Mouse (Mus musculus) right cerebral cortex, postnatal 14 days (tissue): Measurements from ENCODE around the gene Slc46a1.

Source experiments
- DNase-seq: peaks from one replicate; pipeline ENCODE4 v3.0.0; 2022

The Slc46a1 gene

DNA sequence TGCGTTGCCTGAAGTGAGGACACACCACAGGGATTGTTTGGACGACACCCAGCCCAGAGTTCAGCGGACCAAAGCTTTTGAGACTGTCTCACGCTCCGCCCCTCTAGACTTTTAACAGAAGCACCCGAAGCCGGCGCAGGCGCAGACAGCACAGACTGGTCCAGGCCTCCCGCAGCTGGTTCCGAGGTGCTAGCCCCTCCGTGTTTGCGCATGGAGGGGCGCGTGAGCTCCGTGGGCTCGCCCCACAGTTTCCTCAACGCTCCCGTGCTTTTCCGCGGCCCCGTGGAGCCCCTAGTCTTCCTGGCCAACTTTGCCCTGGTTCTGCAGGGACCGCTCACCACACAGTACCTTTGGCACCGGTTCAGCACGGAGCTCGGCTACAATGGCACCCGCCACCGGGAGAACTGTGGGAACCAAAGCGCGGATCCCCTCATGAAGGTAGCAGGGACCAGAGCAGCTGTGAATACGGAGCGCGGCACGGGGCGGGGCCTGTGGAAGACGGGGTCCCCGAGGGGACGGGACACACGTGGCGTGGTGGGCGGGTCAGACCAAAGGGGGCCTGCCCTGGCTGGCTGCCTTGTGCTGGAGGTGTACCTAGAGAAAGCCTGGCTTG lies at the start of gene Slc46a1:
Gene Slc46a1, plus strand, starts transcription at position 130 of the 613 bp plus-strand sequence.
- DNase-seq: peak; percentile 82

DNA sequence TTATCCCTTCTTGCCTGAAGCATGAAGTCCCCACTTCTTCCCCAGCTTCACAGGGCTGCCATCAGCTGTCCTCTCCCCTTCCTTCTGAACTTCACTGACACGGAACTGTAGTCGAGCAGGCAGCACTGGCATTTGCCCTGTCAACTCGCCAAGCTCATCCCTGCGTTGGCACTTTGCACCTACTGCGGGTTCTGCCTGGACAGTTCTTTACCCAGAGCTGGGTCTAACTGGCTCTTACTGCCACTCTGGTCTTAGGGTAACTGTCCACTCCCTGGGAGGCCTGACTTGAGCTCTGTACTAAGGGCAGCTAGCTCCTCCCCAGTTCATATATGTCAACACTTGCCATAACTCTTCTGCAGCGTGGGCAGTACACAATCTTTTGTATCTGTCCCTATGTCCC lies 48.6 kb upstream of the Slc46a1 start:
- no peak for DNase-seq

DNA sequence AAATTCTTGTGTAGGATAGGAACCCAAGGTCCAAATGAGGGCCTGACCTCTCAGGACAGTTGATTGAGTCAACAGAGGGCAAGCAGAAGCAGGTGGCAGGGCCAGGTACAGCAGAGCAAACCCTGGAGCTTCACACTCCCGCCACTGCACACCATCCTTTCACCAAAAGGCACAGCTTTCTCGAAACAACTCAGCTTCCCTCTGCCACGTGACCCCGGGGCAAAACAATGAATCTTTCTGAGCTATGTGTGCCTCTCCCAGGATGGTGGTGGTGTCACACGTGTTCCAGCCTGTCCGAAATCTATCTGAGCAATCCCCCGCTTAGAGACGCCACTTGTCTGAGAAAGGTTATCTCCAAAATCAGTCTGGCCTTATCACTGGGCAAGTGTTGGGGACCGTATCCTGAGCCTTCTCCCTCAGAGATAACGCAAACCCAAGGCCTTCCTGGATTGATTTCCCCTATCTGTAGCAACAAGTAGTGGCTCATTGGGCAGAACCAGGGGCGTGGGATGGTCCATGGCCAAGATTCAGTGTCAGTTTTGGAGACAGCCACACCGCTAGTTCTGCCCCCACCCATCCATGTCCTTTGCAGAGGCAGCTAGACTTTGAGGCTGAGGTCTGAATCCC lies 45.1 kb upstream of the Slc46a1 start:
- no peak for DNase-seq

DNA sequence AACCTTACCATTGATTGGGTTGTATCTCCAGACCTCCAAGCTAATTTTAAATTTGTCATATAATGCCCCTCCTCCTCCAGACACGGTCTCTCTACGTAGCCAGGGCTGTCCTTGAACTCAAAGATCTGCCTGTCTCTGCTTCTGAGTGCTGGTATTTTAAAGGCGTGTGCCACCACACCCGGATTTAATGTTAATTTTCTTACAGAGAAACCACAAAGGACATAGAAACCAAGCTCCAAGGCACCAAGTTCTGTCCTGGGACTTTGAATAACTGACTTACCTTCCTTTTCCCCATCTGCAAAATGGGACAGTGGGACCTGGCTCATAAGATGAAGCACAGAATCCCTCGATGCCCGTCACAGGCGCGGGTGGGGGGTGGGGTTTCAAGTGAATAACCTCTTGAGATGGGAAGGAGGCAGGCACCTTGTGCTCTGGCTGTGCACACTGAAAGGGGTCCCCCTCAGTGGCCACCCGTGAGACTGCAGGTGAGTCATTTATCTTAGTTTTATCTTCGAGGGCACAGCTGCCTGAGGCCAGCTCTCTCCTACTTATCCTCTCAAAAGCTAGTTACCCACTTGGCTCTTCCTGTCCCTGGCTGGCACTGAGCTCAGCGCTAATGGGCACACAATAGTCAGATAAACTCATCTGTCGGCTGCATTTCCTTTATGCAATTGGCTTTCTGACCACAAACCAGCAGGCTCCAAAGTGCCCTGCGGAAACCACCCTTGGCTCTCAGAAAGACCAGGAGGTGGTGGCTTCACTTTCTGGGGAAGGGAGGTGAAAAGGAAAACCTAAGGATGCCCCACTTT lies 44.1 kb upstream of the Slc46a1 start:
- no peak for DNase-seq

DNA sequence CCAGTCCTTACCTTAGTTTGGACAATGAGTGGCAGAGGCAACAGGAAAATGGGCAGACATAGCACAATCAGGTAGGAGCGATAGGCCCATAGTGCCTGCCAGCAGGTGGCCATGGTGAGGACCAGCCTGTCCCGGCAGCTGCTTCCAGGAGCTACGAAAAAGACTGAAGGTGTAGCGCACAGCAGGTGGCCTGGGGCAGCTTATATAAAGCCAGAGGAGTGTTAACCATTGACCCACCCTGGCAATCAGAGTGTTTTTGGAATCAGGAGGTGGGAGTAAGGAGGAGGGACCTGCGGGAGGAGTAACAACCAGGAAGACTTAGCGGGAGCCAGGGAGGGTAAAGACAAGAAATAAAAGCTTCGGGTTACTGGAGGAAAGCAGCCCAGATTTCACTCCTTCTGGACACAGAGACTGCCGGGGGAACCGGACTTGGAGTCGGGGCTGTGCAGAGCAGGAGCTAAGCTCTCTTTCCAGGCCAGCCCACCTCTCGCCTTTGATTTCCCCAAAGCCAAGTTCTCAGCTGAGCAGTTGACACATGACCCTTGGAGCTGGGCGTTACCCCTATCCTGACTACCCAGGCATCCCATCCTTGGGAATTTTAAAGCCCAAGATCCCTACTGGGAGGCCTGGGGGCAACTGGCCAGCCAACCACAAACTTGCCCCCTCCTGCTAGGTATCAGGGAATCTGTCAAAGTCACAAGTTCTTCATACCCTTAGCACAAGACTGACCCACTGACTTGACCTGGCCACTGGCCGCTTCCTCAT lies 43.3 kb upstream of the Slc46a1 start, which contains the start of gene Slc13a2:
Gene Slc13a2, minus strand, starts transcription at position 163 of the 765 bp plus-strand sequence.
- no peak for DNase-seq

DNA sequence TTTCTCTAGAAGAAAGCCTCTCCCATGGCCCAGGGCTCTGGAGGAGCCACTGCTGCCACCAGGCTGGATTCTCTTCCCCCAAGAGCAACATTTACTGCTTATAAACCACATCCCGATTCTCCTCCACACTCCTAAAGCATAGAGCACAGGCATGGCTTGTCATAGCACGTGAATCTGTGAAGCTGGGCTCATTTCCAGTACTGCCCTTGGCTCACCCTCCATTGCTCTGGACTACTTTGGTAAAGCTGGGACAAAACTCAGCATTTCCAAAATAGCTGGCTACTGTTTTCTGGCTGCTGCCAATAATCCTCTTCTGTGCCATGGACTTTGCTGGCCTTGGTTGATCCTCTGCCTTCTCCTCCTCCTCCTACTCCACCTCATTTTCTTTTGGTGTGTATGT lies 41.1 kb upstream of the Slc46a1 start:
- no peak for DNase-seq

DNA sequence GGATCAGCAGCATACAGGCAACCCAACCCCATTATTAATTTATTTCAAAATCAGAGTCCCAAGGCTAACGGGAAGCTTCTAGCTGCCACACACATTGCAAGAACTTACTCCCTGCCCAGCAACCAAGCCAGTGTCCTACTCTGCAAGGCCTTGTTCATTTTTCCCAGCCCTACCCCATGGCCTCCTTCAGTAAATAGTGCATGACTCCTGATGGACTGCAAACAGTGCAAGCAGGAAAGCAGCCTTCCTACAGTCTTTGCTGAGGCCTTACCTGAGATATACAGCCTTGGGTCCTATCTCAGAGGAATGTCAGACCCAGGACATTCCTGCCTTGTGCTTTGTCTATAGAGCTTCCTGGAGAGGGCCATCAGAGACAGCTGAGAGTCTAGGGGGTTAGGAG lies 39.9 kb upstream of the Slc46a1 start:
- no peak for DNase-seq

DNA sequence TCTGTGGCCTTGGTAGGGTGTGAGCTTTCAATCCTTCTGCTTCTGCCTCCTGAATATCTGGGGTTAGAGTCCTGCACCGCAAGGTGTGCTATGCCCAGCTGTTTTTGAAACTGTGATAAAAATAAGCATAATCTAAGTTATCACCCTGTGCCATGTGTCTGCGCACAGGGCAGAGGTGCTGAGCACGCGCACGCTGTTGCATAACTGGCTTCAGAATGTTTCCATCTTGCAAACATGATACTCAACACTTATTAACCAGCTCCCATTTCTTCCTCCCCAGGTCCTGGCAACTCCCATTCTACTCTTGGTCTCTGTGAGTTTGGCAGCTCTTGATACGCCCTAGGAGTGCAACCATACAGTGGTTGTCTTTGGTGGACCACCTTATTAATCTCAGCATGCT lies 37.8 kb upstream of the Slc46a1 start:
- no peak for DNase-seq

DNA sequence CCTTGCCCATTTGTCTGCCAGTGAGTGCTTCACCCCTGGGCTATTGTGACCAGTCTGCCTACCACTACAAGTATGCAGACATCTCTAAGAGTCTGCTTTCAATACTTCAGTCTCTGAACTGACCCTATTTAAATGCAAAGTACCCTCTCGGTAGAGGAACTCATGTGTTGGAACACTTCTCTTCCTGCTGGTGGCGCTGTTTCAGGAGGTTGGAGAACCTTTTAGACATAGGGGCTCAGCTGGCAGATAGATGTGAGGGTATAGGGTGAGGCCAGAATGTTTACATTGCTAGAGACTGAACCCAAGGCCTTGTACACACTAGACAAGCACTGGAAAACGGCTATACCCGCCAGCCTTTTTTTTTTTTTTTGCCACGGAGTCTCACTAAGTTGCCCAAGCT lies 37.2 kb upstream of the Slc46a1 start:
- no peak for DNase-seq

DNA sequence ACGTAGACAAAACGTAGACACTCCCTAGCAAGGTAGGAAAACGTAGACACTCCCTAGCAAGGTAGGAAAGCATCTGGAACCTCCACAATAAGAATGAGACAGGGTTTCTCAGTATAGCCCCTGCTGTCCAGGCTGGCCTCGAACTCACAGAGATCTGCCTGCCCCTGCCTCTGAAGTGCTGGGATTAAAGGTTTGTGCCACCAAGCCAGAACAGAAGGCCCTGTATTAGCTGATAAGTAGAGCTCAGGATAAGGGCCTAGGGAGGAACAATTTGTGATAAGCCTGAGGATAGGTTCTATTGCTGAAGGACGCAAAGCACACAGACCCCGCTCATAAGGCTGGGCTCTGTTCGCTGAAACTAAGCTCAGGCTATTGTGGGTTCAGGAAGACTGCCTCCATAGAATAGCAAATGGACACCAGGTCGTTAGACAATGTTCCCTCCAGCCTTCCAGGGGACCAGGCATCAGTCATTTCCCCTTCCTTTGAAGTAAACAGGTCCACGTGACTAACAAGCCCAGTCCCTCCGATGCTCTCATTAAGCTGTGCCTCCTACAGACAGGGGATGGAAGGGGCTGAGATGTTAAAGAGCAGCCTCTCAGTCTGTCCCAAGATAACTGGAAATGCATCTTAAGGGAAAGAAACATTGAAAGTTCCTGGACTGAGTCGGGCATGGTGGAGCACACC lies 35.2 kb upstream of the Slc46a1 start:
- DNase-seq: no peak

DNA sequence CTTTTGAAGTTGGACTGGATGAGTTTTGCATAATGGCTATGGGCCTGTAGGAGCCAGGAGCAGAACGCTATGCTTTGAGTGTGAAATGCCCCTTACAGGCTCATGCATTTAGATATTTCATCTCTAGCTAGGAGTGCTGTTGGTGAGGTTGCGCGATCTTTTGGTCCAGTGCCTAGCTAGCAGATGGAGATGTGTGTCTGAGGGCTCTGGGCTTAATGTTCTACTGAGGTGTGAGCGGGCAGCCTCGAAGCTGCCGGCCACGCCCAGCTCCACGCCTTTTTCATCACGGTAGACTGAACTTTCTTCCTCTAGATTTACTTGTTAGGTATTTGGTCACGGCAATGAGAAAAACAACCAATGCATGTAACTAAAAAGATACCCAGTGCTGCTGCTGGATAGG lies 34.3 kb upstream of the Slc46a1 start:
- DNase-seq: no peak

DNA sequence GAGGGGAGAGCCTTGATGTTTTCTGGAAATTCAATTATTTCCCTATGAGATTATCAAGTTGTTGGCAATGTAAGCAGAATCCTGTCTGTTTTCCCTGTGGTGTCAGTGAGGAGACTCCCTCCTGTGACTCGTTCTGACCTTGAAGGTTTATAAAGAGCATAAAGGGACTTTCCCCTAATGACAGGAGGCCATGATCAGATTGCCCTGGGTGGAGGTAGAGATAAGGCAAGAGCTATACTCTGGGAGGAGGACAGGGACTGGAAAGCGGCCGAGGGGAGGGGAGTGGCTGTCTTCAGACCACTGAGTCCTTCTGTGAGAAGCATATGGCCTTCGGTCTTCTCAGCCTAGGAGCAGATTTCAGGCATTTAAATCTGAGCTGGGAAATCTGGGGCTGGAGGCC lies 31.4 kb upstream of the Slc46a1 start:
- no peak for DNase-seq

DNA sequence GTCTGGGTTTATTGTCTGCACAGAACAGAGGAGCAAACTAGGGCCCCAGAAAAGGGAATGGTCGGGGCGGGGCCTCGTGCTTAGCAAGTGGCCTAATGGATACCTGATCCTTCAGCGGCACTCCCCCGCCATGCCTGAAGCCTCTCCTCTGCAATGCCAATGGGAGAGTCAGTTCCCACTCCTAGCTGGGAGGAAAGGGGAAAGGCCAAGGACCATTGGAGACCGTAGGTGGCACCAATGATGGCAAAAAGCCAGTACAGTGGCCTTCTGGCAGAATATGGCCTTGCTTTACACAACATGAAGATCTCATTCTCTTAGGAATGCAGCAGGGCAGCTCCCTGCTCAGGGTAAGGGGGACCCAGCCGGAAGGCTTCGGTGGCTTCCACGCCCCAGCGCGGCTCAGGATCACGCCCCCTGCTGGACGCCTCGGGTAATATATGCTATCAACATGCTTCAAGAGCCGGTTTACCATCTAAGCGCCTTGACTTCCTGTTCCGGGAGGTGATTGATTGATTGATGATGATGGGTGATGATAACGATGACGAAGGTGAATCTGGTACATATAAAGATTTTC lies 29.6 kb upstream of the Slc46a1 start:
- peak; percentile 31 for DNase-seq

DNA sequence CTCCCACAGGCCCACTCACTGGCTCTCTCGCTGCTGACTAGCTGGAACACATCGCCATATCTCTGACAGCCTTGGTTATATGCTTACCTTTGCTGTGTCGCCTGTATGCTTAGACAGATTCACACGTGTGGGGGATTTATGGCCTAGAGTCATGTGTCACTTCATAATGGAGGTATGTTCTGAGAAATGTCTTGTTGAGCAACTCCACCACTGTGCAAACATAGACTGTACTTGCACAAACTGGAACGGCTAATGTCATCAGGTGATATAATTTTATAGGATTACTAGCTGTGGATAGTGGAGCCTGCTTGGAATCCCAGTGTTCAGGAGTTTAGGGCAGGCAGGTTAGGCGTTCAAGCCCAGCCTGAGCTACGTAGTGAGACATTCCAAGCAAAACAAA lies 28.3 kb upstream of the Slc46a1 start:
- DNase-seq: no peak

DNA sequence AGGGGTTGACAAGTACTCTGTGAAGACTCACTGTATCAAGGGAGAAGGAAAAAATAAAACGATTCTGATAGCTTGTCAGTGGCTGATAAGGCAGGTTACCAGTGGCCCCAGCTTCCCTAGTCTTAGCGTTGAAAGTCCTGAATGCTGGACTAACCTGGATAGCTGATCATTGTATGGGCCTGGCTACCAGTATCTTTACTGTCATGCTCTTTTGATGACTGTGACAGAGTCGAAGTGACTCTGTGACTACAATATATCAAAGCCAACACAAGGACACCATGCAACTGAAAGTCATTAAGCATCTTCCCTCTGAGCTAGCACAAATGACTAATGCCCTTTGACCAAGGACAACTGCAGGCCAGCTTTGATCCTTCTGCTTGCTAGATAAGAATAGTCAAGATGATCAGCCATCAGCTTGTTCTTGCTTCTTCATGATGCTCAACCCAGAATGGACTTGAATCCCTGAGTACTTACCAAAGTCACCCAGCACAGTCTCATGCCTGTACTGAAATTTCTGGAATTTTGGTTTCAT lies 27.0 kb upstream of the Slc46a1 start:
- no peak for DNase-seq

DNA sequence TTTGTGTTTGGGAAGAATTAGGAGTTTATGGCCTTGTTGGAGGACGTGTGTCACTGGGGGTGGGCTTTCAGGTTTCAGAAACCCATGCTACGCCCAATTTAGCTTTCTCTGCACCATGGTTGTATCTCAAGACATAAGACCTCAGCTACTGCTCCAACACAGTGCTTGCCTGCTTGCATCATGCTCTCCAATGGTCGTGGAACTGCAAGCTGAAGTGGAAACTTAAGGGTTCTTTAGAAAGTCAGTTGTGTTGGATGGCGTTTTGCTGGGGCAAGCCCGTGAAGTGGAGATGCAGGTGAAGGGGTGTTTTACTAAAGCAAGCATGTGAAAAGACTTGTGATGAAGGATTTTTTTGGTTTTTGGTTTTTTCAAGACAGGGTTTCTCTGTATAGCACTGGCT lies 22.4 kb upstream of the Slc46a1 start:
- DNase-seq: no peak

DNA sequence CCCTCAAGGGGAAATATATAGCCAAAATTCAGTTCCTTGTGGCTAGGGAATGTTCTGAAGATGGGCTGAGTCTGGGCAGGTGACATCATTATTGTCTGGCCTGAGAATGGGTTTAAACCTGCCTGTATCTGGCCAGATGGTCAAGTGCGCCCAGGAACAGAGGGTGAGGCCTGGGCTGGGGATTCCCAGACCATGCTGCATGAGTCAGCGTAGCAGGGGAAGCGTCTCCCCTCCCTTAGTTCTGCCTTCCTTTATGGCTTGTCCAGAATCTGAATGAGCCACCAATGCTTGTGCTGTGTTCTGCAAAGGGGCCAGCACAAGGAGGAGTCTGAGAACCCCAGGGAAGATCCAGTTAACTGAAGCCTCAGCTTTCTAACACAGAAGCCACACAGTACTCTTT lies 18.3 kb upstream of the Slc46a1 start:
- no peak for DNase-seq

DNA sequence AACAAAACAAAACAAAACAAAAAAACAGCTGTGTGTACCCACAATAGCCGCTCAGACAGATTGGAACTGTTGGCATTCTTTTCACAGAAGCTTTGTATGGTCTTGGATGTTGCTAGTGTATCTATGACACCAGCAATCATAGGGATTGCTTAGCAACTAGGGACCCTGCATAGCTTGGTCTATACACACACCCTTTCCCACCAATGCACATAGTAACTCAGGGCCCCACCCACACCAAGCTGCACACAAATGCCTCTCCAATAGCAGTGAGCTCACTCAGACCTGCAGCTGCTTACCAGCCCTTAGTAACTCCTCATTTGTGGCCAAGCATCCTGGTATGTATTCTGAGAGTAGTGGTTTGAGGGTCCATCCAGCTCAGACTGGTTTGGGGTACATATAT lies 17.3 kb upstream of the Slc46a1 start:
- DNase-seq: no peak

DNA sequence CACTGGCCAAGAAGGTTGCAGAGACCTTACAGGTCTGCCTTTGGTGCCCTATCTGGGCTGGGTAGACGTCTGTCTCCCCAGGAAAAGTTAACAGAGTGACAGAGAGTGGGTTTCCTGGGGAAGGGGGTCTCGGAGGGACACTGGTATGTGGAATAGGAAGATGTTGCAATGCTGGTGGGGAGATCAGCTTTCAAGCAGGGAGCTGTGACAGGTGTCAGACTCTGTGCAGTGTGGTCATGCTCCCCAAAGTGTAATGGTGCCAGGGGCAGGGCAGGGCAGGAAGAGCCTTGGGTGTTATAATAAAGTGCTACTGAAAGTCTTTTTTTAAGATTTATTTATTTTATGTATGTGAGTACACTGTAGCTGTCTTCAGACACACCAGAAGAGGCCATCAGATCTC lies 15.2 kb upstream of the Slc46a1 start:
- no peak for DNase-seq

DNA sequence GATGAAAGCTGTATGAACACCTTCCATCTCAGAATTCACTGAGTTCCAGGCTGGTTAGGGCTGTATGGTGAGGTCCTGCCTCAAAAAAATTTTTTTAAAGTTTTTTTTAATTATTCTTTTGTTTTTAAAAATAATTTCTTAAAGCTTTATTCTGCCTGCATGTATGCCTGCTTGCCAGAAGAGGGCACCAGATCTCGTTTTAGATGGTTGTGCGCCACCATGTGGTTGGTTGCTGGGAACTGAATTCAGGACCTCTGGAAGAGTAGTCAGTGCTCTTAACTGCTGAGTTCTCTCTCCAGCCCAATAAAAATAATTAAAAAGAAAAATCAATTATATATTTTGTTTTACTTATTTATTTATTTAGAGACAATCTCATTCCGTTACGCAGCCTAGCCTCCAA lies 11.8 kb upstream of the Slc46a1 start:
- DNase-seq: peak; percentile 70

DNA sequence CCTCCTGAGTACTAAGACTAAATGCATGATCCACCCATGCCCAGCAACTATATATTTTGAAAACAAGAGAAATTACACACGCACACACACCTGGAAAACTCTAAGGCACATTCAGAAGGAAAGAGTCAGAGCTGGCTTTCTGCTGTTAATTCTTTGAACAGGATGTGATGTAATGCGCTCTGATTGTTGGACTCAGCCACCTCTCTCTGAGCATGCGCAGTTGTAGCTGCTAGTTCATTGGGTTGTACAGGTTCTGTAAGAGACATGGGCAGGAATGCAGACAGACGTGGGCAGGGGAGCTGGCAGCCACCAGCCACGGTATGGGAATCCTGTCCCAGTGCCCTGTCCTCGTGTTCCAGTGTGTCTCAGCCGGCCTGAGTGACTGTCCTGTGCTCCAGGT lies 11.2 kb upstream of the Slc46a1 start:
- DNase-seq: no peak

DNA sequence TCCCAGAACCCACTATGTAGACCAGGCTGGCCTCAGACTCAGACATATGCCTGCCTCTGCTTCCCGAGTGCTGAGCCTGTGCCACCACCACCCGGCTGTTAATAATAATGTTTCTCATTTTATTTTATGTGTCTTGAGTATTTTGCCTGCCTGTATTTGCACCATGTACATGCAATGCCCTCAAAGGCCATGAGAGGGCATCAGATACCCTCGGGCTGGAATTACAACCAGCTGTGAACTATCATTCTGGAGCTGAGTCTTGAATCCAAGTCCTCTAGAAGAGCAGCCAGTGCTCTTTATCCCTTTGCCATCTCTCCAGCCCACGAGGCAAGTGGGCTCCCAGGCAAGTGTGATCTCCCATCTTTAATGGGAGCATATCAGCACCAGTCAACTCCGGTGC lies 10.2 kb upstream of the Slc46a1 start:
- no peak for DNase-seq
